Mouse (Mus musculus): ENCODE measurements at regions not wholly inside any gene's neighbourhood (a gene's known extent, or its start where the extent isn't known, plus 50 kb on each side); places are given as distances from the start of the nearest gene placed in this dataset.

GRCm38 (mm10) chr13:31339386-31339785, 216.5 kb upstream of the Foxq1 start:
- ATAC-seq: no peak

DNA sequence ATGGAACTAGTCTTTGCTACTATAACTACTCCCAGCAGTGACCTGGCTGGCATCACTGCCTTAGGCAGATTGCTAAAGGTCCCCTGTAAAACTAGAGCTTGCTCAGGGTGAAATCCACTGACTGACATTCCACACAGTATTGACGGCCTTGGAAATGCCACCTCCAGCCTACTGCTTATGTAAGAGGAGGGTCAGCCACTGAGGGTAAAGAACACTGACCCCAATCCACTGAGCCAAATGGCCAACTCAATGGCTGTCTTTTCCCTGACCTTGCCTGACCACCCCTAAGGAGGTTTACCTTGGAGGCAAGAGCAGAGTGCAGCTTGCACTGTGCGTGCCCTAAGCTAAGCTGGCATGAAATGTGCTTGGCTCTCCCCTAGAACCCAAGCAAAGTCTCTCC, 216.0 kb upstream of the Foxq1 start:
- no peak for ATAC-seq

DNA sequence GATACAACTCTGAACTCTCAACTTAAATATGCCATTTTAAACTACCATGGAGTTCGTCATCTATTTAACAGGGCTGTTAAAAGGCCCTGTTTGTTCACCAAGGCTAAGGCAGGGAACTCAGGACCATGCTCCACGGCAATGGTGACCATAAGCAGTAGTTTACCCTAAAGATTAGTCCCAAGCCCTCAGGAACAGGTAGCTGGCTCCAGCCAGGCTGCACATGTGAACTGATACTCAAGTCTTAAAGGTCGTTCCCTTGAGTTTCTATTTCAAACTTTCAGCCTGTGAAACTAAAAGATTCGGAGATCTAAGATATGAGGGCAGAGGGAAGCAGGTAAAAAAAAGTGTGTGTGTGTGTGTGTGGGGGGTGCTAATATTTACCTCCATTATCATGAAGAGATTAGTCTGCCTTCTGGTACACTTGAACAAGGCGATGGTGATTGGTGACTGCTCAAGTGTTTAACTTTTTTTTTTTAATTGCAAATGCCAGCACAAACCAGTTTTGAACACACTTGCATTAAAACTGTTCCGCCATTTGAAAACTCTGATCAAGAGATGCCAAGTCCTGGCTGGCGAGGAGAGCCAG, 215.5 kb upstream of the Foxq1 start:
- ATAC-seq: no peak

- ATAC-seq: no peak
Observed at GRCm38 (mm10) chr13:31341282-31342100, 214.4 kb upstream of the Foxq1 start.

DNA sequence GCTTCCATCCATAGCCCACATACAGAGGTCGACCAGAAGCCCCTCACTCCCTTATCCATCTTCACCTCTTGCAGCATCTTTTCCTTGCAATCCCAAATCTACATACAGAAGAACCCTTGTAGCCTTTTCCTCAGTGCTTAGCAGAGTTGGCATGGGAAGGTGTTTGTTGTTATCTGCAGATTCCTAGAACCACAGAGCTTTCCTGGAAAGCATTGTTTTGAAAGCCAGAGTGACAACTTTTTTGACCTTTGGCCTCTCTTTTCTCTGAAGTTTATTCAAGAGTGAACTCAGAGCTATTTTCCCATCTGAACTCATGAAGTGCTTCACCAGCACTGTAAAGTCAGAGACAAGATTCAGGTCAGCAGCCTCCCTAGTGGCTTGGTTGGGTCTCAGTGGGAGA, 209.7 kb upstream of the Foxq1 start:
- no peak for ATAC-seq

GRCm38 (mm10) chr13:31347000-31347399, 208.9 kb upstream of the Foxq1 start:
- no peak for ATAC-seq

DNA sequence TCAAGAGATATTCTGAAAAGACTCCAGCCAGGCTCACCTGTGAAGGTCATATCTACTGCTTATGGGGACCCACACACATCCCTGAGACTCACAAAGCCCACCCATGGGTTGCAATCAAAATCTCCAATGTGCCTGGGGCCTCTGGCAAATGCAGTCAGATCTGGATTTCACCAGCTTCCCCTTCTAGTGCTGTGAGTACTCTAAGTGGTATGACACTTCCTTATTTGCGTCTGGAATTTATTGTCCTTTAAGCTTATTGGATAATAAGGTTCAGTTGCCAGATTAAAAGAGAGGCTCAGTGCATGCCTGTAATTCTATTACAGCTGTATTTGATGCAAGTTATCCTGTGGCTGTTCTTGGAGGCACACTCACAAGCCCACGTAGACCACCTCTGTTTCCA, 206.3 kb upstream of the Foxq1 start:
- no peak for ATAC-seq

DNA sequence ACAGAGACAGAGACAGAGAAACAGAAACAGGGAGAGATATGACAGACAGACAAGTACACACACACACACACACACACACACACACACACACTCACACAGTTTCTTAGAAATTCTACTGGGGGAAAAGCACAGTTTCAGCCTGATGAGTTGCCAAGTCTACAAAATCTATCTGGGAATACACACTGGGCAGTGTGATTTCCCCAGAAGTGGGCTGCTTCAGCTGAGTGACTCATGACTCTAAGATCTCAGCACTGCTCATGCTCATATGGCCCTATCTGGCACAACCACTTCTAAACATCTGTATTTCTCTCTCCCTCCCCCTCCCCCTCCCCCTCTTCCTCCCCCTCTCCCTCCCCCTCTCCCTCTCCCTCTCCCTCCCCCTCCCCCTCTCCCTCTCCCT, 204.5 kb upstream of the Foxq1 start:
- no peak for ATAC-seq

GRCm38 (mm10) chr13:31352825-31353224, 203.1 kb upstream of the Foxq1 start:
- no peak for ATAC-seq

GRCm38 (mm10) chr13:31359353-31359752, 196.6 kb upstream of the Foxq1 start:
- ATAC-seq: no peak

DNA sequence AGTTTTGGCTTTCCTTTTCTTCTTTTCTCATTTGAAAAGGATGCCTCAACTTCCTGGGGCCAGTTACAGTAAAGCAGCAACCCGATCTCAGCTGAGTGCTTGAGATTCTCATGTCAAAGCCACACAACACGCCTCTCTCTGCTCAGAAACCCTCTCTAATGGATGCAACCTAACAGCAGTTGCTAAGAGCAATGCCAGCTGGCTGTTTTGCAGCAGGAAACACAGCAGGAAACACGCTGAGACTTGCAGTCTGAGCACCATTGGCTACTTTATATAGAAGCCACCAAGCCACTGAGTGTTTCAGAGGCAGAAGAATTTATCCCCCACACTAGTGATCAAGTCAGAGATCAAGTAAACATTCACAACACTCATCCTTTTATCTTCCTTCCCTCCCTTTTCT, 193.5 kb upstream of the Foxq1 start:
- no peak for ATAC-seq

GRCm38 (mm10) chr13:31364369-31364768, 191.6 kb upstream of the Foxq1 start:
- ATAC-seq: no peak

- ATAC-seq: no peak
Observed at GRCm38 (mm10) chr13:31367226-31367625, 188.7 kb upstream of the Foxq1 start.

DNA sequence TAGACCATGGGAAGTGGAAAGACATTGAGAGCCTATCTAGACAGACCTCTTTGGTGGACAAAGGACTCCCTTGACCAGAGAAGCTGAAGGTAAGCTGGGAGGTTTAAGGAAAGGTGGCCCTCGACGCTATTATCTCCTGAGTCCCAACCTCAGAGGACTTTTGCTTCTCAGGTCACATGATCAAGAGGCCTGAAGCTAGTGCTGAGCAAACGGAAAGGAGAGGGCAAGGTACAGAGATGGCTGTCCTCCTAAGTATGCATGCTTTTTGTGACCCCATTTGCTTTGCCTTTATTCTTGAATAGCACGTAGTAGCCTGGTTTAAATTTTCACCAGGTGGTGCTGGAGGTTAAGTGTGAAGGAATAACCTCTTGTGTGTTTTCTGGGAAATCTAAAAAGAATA, 186.8 kb upstream of the Foxq1 start:
- no peak for ATAC-seq

DNA sequence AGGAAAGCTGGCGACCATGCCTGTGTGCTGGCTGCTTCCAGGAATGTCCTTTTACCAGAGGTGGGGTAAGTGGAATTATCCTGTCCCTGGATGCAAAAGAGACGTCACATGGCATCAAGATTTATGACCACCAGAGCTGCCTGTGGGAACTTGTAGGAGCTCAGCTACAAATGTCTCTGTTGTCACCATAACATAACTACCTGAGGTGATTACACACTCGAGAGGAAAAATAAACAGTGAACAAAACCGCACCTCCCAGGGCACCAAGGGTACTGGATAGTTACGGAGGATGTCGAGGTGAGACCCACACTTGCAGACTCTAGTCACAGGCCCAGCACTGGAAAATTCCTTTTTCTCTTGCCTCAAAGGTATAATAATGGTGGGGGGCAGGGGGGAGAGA, 185.1 kb upstream of the Foxq1 start:
- ATAC-seq: no peak

DNA sequence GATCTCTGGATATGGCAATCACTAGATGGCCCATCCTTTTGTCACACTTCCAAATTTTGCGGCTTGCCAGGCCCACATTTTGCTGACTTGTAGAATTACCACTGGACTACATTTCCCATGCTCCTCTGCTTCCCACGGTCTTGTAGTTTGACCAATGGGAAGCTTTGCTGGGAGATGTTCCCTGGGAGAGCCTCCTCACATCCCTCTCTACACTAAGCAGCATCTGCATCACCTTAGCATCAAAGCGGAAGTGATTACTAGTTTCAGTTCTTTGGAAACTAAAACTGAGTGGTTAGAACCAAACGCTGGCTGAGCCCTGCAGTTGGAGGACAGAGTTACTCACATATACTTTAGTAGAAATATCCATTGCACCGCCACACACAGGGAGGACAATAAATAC, 181.9 kb upstream of the Foxq1 start:
- no peak for ATAC-seq

GRCm38 (mm10) chr13:31393421-31394215, 162.3 kb upstream of the Foxq1 start:
- no peak for ATAC-seq

- no peak for ATAC-seq
Observed at GRCm38 (mm10) chr13:31396216-31396910, 159.6 kb upstream of the Foxq1 start.

DNA sequence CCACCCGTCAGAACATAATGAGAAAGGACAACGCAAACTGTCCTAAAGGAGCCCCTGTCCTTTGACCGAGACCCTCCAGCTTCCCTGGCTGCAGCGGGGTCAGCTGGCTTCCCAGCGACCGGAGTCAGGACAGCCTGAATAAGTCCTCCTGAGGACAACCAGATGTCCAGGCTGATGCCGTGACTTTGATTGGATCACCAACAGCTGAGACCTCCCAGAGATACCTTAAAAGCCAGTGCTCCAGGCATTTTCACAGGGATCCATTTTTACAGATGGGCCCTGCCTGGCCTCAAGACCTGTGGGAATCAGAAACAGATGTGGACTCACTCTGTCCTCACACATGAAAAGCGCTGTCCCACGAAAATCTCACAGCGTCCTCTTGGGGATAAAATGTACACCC, 158.7 kb upstream of the Foxq1 start:
- ATAC-seq: no peak

- no peak for ATAC-seq
Observed at GRCm38 (mm10) chr13:31400401-31400800, 155.5 kb upstream of the Foxq1 start.

DNA sequence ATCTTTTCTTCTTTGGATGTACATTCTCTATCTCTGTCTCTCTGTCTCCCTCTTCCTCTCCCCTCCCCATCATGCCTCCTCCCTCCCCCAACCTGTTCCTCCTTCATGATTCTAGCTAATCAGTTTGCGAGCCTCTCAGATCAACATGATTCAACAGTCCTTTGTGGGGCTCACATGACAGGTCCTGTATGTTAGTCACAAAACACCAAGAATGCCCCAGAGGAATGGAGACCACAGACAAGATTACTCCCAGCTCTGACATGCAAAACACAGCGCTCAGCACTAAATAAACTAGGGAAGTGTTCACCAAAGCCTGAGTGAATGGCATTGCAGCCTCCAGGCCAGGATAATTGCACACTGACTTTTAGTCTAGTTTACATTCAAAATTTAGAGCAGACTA, 150.6 kb upstream of the Foxq1 start:
- no peak for ATAC-seq

DNA sequence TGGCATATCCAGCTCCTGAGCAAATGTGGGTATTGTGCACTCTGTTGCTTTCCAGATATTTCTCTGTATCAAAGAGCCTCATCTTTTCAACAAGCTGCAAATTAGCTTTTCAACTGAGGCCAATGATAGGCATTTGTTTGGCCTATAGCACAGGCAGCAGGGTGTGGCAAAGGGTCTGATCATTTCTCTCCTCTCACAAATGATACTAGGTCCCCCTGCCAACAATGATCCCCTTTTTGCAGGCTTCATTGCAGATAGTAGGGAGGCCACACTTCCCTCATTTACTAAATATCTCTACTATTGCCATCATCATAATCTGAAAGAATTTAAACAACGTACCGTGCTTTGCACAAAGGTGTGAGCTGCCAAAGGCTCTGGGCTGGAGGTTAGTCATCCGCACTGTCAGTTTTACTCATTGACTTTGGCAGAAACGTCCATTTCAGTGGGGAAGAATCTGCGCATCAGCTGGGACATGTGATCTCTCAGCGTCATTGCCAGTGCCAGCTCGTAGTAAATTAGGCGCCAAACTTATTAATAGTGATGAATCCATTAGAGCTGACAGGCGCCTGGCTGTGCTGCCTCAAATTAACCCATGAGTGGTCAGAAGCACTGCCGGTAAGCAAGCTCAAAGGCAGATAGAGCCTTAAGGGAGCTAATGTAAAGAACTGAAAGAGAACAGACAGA, 147.4 kb upstream of the Foxq1 start:
- ATAC-seq: no peak

DNA sequence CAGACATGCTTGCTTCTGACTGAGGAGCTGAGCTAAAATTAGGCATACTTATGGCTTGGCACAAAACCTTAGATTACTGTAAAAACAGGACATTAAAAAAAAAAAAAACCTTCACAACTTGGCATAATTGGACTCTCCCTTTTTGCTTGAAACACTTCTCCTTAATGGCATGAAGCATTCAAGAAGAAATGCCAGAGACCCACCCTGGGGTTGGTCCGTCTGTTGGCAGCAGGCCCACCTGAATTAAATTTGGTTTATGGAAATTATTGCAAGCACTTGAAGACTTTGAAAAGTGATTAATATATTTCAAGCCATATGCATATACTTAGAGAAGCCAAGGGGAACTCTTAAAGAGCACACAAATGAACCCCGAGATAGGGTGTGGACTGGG, 146.8 kb upstream of the Foxq1 start:
- no peak for ATAC-seq
